Mouse (Mus musculus) fibroblast of lung, adult 2 months (primary cell): Measurements from ENCODE around the gene Rccd1.
"Not testable (repeated sequence)": the region's sequence is repeated elsewhere in the genome, so short reads cannot be mapped to it uniquely, and the experiment has no call there.

Experiments
- DNase-seq: peaks from one replicate; pipeline ENCODE4 v3.0.0-alpha.2; 2011; ENCODE audit warnings: low read depth

The Rccd1 gene

GRCm38 (mm10) chr7:80343270-80344018 is 19.2 kb upstream of the Rccd1 start:
- DNase-seq: no peak

DNA sequence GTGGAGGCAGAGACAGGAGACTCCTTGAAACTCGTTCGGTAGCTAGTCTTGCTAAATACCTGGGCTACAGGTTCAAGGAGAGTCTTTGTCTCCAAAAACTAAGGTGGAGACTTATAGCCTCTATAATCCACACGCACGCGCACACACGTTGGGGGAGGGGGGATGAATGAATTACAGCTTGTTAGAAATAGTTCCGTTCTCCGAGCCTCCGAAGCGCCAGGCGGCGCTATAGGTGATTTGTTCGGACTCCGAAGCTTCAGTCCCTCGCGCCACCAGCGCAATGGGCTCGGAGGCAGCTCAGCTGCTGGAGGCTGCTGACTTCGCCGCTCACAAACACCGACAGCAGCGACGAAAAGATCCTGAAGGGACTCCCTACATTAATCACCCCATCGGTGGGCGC is 18.6 kb upstream of the Rccd1 start, which contains the start of gene Hddc3:
Gene Hddc3 (plus strand): TSS at position 247 of the 400 bp plus-strand sequence.
- peak; percentile 79 for DNase-seq

GRCm38 (mm10) chr7:80341793-80342192 is 17.5 kb upstream of the Rccd1 start:
- DNase-seq: no peak

- DNase-seq: peak; percentile 54
Measured at GRCm38 (mm10) chr7:80340793-80341192, 16.5 kb upstream of the Rccd1 start, which contains the start of gene Unc45a. Unc45a (minus strand) TSS chr7:80341005.

GRCm38 (mm10) chr7:80339793-80340628 is 15.8 kb upstream of the Rccd1 start:
- peak; percentile 94 for DNase-seq

- DNase-seq: no peak
Measured at GRCm38 (mm10) chr7:80339371-80339770, 15.1 kb upstream of the Rccd1 start.

GRCm38 (mm10) chr7:80336932-80337331 is 12.7 kb upstream of the Rccd1 start:
- DNase-seq: no peak

GRCm38 (mm10) chr7:80334848-80335247 is 10.6 kb upstream of the Rccd1 start:
- DNase-seq: no peak

DNA sequence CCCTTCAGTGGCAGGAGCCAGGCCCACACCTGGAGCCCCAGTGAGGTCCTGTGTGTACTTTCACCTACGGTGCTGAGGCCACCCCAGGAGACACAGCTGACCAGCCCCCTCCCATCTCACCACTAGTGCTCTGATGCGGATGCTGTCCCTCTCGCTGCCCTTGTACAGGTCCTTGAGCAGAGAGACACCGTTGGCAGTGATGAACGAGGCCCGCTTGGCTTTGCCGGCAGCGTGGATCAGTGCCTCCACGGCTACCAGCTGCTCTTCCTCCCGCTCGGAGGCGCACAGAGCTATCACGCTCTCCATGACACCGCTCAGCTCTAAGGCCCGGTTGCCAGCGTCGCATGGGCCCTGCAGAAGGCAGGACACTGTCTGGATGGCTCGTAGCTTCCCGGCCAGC is 7.2 kb upstream of the Rccd1 start:
- no peak for DNase-seq

GRCm38 (mm10) chr7:80330278-80330677 is 6.0 kb upstream of the Rccd1 start:
- no peak for DNase-seq

DNA sequence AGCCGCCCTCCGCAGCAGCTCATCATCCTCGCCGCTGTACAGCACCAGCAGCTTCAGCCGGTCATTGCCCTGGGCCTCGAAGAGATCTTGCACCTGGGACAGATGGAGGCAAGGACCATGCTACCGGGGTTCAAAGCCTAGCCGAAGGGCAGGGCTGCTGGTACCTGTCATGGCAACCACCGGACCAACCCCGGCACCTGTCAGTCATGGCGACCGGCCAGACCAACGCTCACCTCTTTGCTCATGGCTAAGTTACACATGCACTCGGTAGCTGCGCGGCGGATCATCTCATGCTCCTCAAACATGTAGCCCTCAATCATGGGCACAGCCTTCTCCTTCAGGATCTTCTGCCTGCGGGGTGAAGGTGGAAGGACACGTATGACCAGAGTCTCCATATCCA is 1.8 kb upstream of the Rccd1 start:
- DNase-seq: no peak

DNA sequence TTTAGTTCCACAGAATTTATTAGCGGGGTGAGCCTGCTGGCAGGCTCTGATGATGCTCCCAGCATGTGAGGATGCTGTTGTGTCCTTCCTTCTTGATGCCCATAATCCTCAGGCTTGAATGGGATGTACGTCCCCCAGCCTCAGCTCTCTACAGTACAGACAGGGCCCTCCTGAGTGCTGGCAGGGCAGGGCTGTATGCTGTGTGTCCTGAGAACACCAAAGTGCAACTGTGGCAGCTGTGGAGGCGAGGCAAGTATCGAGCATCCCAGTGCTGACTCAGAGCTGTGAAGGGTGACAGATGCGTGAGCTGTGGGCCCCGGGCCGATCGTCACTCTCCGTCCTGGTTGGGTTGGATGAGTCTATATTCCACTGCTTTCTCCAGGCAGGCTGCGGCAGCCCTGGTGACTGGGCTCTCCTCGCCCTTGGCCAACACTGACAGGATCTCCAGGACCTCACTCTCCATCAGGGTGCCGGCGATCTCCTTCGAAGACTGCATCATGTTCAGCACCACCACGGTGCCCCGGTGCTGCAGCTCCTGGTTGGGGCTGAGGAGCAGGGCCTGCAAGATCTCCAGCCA is 1.1 kb upstream of the Rccd1 start:
- DNase-seq: no peak

DNA sequence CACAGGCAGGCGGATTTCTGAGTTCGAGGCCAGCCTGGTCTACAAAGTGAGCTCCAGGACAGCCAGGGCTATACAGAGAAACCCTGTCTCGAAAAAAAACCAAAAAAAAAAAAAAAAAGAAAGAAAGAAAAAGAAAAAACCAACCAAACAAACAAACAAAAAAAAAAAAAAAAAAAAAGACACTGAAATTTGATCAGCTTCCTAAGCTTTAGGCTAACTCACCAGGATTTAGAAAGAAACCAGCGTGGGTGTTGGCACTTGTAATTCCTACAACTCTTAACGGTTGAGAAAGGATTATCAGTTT is 514 bp upstream of the Rccd1 start:
- DNase-seq: not testable (repeated sequence)

- no peak for DNase-seq
Measured at GRCm38 (mm10) chr7:80323336-80323735, 918 bp downstream of the Rccd1 start.

DNA sequence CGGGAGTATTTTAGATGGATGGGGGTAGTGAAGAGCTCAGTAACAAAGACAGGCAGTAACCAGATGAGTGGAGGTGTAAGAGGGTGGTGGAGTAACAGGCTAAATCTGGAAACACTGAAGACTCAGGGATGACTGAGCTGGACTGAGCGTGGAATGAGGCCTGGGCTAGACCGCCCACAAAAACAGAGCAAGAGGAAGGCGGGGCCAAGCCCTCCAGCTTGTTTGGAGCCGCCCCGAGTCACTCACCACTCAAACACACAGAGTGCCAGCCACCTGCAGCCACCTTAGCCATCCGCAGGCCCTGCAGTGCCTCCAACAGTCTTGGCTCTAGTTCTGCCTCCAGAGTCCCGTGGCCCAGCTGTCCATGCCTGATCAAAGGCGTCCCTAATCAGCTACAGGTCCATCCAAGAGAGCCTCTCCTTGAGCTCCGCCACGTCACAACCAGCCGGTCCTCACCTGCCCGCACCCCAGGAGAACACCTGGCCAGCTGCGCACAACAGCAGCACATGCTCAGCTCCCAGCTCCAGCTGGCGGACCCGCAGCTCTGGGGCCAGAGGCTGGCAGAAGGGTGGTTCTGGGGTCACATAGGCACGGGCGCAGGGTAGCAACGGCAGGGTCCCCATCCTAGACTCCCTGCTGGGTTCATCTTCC is 4.3 kb downstream of the Rccd1 start:
- no peak for DNase-seq

GRCm38 (mm10) chr7:80318670-80319069 is 5.6 kb downstream of the Rccd1 start:
- no peak for DNase-seq

DNA sequence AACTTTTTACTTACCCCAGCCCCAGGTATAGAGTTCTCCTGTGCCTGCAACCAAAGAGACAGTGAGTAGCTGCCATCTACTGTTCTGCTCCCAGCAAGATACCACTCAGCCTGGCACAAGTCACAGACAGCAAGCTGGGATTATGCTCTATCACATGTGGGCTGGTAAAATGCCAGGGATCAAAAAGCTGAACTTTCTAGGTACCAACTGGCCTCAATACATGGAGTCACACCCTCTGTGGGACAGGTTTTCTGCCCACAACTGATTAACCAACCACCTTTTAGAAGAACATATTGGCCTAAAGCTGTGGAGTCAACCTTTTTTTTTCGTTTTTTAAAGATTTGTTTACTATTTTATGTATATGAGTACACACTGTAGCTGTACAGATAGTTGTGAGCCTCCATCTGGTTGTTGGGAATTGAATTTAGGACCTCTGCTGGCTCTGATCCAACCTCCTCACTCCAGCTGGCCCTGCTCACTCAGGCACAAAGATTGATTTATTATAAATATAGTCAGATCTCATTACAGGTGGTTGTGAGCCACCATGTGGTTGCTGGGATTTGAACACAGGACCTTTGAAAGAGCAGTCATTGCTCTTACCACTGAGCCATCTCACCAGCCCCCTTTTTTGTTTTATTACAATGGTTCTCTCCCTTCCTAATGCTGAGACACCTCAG is 6.7 kb downstream of the Rccd1 start:
- no peak for DNase-seq

- DNase-seq: no peak
Measured at GRCm38 (mm10) chr7:80315733-80316132, 8.5 kb downstream of the Rccd1 start.

DNA sequence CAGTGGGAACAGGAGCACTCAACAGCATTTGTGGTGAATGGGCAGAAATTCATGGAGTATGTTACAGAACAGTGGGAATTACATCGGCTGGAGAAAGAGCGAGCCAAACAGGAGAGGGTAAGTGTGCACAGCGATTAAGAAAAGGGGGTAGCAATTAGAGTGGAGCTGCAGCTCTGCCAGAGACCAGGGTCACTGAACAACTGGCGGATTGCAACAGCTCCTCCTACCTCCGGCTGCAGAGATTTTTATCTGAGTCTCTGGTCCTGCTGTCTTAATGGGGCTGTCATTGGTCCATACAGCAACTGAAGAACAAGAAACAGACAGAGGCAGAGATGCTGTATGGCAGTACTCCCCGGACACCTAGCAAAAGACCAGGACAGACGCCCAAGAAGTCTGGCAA is 13.5 kb downstream of the Rccd1 start:
- no peak for DNase-seq

- DNase-seq: no peak
Measured at GRCm38 (mm10) chr7:80307766-80308165, 16.5 kb downstream of the Rccd1 start.

- no peak for DNase-seq
Measured at GRCm38 (mm10) chr7:80301522-80301921, 22.7 kb downstream of the Rccd1 start.

GRCm38 (mm10) chr7:80299568-80299967 is 24.7 kb downstream of the Rccd1 start:
- DNase-seq: no peak
